Comparison of ENCODE assay signal across 9 mouse cellular contexts in genomic region chr5:74094841-74095437, GRCm38 (mm10). TPM values are rescaled to one million over a fixed set of nuclear protein-coding genes. Genes with fewer than 3 reads are reported as not detected.
A peak's percentile ranks its signal among the peaks of the same experiment; 100 is the strongest.
DNase-seq lines count a peak whose midpoint lies in the region; ATAC-seq and TF ChIP-seq lines count a peak whose summit lies in the region.
"Had no signal": no experiment of that assay in that cellular context is flagged by ENCODE, and none has a peak within 500 bp of the region (broad histone marks: within the 10 kb centered on the region; RNA-seq: fewer than 3 reads in every experiment).

No protein-coding gene starts in this region.

- no peak for TF ChIP-seq EP300 in MEL (IDR thresholded peaks at IDR 0.05; ENCODE audit: low read depth in 1 of 2, low read length in 2 of 2)

- no peaks in the 10 kb centered on the region for H3K27me3 ChIP-seq in heart, embryonic 15.5 days
- H3K27me3 ChIP-seq in MEL (ENCODE audit: control insufficient read depth in 1 of 2, insufficient read depth in 2 of 2, low read length in 2 of 2): no peaks in the 10 kb centered on the region
- H3K27me3 ChIP-seq in hindbrain, embryonic 14.5 days (ENCODE audit: control insufficient read depth, insufficient read depth, low read length): no peaks in the 10 kb centered on the region
- no peaks in the 10 kb centered on the region for H3K27me3 ChIP-seq in midbrain, embryonic 12.5 days

- H3K4me1 ChIP-seq in heart, embryonic 15.5 days (replicated peaks): peaks cover 23% of the 10 kb centered on the region; the same call in 1 of the 2 replicates
- peaks cover 0 to 7% of the 10 kb centered on the region in 2 experiments; a peak in 2 of 4 replicates for H3K4me1 ChIP-seq in MEL (ENCODE audit: control insufficient read depth in 1 of 2, insufficient read depth in 2 of 2, low read length in 2 of 2)
- peaks cover 17% of the 10 kb centered on the region for H3K4me1 ChIP-seq in hindbrain, embryonic 14.5 days (replicated peaks; ENCODE audit: control insufficient read depth, insufficient read depth, low read length)
- H3K4me1 ChIP-seq in midbrain, embryonic 12.5 days: peaks cover 15% of the 10 kb centered on the region

- H3K4me2 ChIP-seq in heart, embryonic 15.5 days: peak overlapping the region; percentile 76
- peak overlapping the region; percentile 95 for H3K4me2 ChIP-seq in hindbrain, embryonic 14.5 days (replicated peaks)
- peak overlapping the region; percentile 75 for H3K4me2 ChIP-seq in midbrain, embryonic 12.5 days (replicated peaks)

- ATAC-seq in heart, embryonic 15.5 days (replicated peaks; ENCODE audit: insufficient number of reproducible peaks, insufficient read depth, low FRiP score, low read depth): no peak
- no peak for ATAC-seq in hindbrain, embryonic 14.5 days (ENCODE audit: low FRiP score)
- no peak for ATAC-seq in midbrain, embryonic 12.5 days (ENCODE audit: low FRiP score, low read depth)

- 87% methylated on average over 8 of the region's 8 CpGs for WGBS in heart, embryonic 15.5 days
- 85% methylated on average over 8 of the region's 8 CpGs for WGBS in hindbrain, embryonic 14.5 days
- 87% methylated on average over 8 of the region's 8 CpGs for WGBS in midbrain, embryonic 12.5 days

- peaks cover 20% of the 10 kb centered on the region; the same call in 1 of the 2 replicates for H3K36me3 ChIP-seq in heart, embryonic 15.5 days
- H3K36me3 ChIP-seq in MEL (ENCODE audit: control insufficient read depth in 1 of 2, insufficient read depth in 2 of 2, low read length in 2 of 2): peaks cover 2 to 13% of the 10 kb centered on the region in 2 experiments; a peak in 3 of 4 replicates
- peaks cover 36% of the 10 kb centered on the region for H3K36me3 ChIP-seq in hindbrain, embryonic 14.5 days (replicated peaks; ENCODE audit: control insufficient read depth, insufficient read depth)
- peaks cover 27% of the 10 kb centered on the region for H3K36me3 ChIP-seq in midbrain, embryonic 12.5 days

- no peak for TF ChIP-seq RAD21 in MEL (IDR thresholded peaks at IDR 0.05; ENCODE audit: low read depth, low read length)

- H3K79me2 ChIP-seq in MEL (ENCODE audit: control insufficient read depth, insufficient read depth, low read length, poor library complexity): peaks cover 19% of the 10 kb centered on the region

- no peak for DNase-seq in heart, postnatal 25 days (ENCODE audit: low spot score)
- DNase-seq in MEL (ENCODE audit: low read depth, low spot score): peak; percentile 37
- DNase-seq in hindbrain, embryonic 14.5 days (ENCODE audit: low spot score): no peak
- no peak for DNase-seq in adrenal gland, adult (ENCODE audit: inconsistent age in 2 of 2, low spot score in 1 of 2)
- DNase-seq in urinary bladder, postnatal 36 days (ENCODE audit: low spot score in 2 of 2): no peak
- no peak for DNase-seq in layer of hippocampus, adult 9-10 months (ENCODE audit: low spot score)

- no peaks in the 10 kb centered on the region for H3K9me3 ChIP-seq in heart, embryonic 15.5 days (replicated peaks)
- H3K9me3 ChIP-seq in MEL (replicated peaks; ENCODE audit: insufficient read depth, low read length): no peaks in the 10 kb centered on the region
- H3K9me3 ChIP-seq in hindbrain, embryonic 14.5 days (ENCODE audit: control insufficient read depth, low read length): no peaks in the 10 kb centered on the region
- no peaks in the 10 kb centered on the region for H3K9me3 ChIP-seq in midbrain, embryonic 12.5 days

- H3K4me3 ChIP-seq in heart, embryonic 15.5 days: peak overlapping the region; percentile 93; the same call in 1 of the 2 replicates
- peak overlapping the region; percentile 13 to 89; a peak in 2 of 4 replicates for H3K4me3 ChIP-seq in MEL (ENCODE audit: control insufficient read depth in 1 of 2, insufficient read depth in 1 of 2, low read depth in 2 of 2, low read length in 2 of 2)
- peak overlapping the region; percentile 79 for H3K4me3 ChIP-seq in hindbrain, embryonic 14.5 days (replicated peaks; ENCODE audit: low read length)
- peak overlapping the region; percentile 92 for H3K4me3 ChIP-seq in midbrain, embryonic 12.5 days
- H3K4me3 ChIP-seq: left cerebral cortex, adult 2 months had no signal

- intact Hi-C loops in heart, postnatal 25 days (cut with DNase I): loop anchor here (5.0 kb wide), 1 partner anchor 182 kb away; no protein-coding TSS in a partner anchor

- H3K27ac ChIP-seq in heart, embryonic 15.5 days: no peak overlapping the region
- peak overlapping the region; percentile 84 for H3K27ac ChIP-seq in MEL (ENCODE audit: control insufficient read depth, low read depth, low read length)
- no peak overlapping the region for H3K27ac ChIP-seq in hindbrain, embryonic 14.5 days
- no peak overlapping the region for H3K27ac ChIP-seq in midbrain, embryonic 12.5 days (replicated peaks)
- H3K27ac ChIP-seq: left cerebral cortex, adult 2 months had no signal

- TF ChIP-seq CTCF in MEL (IDR thresholded peaks at IDR 0.05 in 2 of 3, conservative IDR thresholded peaks at IDR 0.05 in 1 of 3; ENCODE audit: control insufficient read depth in 1 of 3, insufficient read depth in 1 of 3, low read depth in 2 of 3, low read length in 3 of 3, poor library complexity in 1 of 3, severe bottlenecking in 1 of 3): no peak

- H3K9ac ChIP-seq in heart, embryonic 15.5 days: 0 out of 2 replicates have a peak overlapping the region, but pooled peaks have one; percentile 98
- peak overlapping the region; percentile 87 for H3K9ac ChIP-seq in MEL (ENCODE audit: control insufficient read depth, low read depth, low read length, poor library complexity, severe bottlenecking)
- 0 out of 2 replicates have a peak overlapping the region, but pooled peaks have one; percentile 94 for H3K9ac ChIP-seq in hindbrain, embryonic 14.5 days
- no peak overlapping the region for H3K9ac ChIP-seq in midbrain, embryonic 12.5 days (replicated peaks)

- TF ChIP-seq POLR2A in MEL (IDR thresholded peaks at IDR 0.05; ENCODE audit: control insufficient read depth in 1 of 2, insufficient read depth in 1 of 2, low read depth in 1 of 2, low read length in 2 of 2, poor library complexity in 1 of 2): peak; percentile 28 to 54; a peak in 1 of 4 replicates

TF ChIP-seq in MEL, 35 proteins besides CTCF, POLR2A, EP300 and RAD21:
- TF ChIP-seq CHD1 (IDR thresholded peaks at IDR 0.05; ENCODE audit: low read depth, low read length) (no peak), MYB (IDR thresholded peaks at IDR 0.05; ENCODE audit: low read depth, low read length) (no peak; the same call in 1 of the 2 replicates), BHLHE40 (IDR thresholded peaks at IDR 0.05; ENCODE audit: borderline replicate concordance, low read depth, low read length) (no peak), CHD2 (IDR thresholded peaks at IDR 0.05; ENCODE audit: low read length) (no peak), TBP (IDR thresholded peaks at IDR 0.05; ENCODE audit: low read depth, low read length) (0 out of 2 replicates have a peak, but pooled peaks have one; percentile 12), KAT2A (conservative IDR thresholded peaks at IDR 0.05; ENCODE audit: low read depth, low read length) (no peak), GATA1 (IDR thresholded peaks at IDR 0.05; ENCODE audit: low read depth, low read length) (no peak), NELFE (IDR thresholded peaks at IDR 0.05; ENCODE audit: low read depth, low read length) (no peak), ETS1 (IDR thresholded peaks at IDR 0.05; ENCODE audit: low read depth, low read length) (no peak), POLR2AphosphoS5 (IDR thresholded peaks at IDR 0.05; ENCODE audit: borderline replicate concordance, low read depth, low read length) (no peak), MAFK (IDR thresholded peaks at IDR 0.05; ENCODE audit: borderline replicate concordance, low read depth, low read length) (peak; percentile 26; the same call in 1 of the 2 replicates), ZKSCAN1 (IDR thresholded peaks at IDR 0.05; ENCODE audit: low read depth, low read length) (no peak), NRF1 (IDR thresholded peaks at IDR 0.05; ENCODE audit: insufficient read depth, low read depth, low read length, poor library complexity, severe bottlenecking) (no peak), MEF2A (IDR thresholded peaks at IDR 0.05; ENCODE audit: extremely low read depth, insufficient replicate concordance, low read depth, low read length, poor library complexity, severe bottlenecking) (no peak), E2F4 (IDR thresholded peaks at IDR 0.05; ENCODE audit: borderline replicate concordance, low read depth, low read length) (no peak), GABPA (IDR thresholded peaks at IDR 0.05; ENCODE audit: low read depth, low read length) (no peak), USF1 (IDR thresholded peaks at IDR 0.05; ENCODE audit: low read depth, low read length) (no peak), ZMIZ1 (IDR thresholded peaks at IDR 0.05; ENCODE audit: low read depth, low read length) (0 out of 2 replicates have a peak, but pooled peaks have one; percentile 49), MXI1 (IDR thresholded peaks at IDR 0.05; ENCODE audit: low read depth, low read length) (no peak), POLR2AphosphoS2 (IDR thresholded peaks at IDR 0.05; ENCODE audit: low read length) (peak; percentile 61; the same call in 1 of the 2 replicates), USF2 (IDR thresholded peaks at IDR 0.05; ENCODE audit: borderline replicate concordance in 1 of 2, insufficient read depth in 1 of 2, low read depth in 1 of 2, low read length in 2 of 2) (no peak), SMC3 (IDR thresholded peaks at IDR 0.05; ENCODE audit: low read depth, low read length) (no peak; the same call in 1 of the 2 replicates), UBTF (IDR thresholded peaks at IDR 0.05; ENCODE audit: borderline replicate concordance, insufficient read depth, low read depth, low read length) (no peak), JUND (IDR thresholded peaks at IDR 0.05; ENCODE audit: low read depth, low read length) (0 out of 2 replicates have a peak, but pooled peaks have one; percentile 49), RCOR1 (IDR thresholded peaks at IDR 0.05; ENCODE audit: low read depth, low read length) (no peak), MYC (IDR thresholded peaks at IDR 0.05; ENCODE audit: low read depth, low read length) (0 out of 2 replicates have a peak, but pooled peaks have one; percentile 10)

RNA-seq across cellular contexts. Expression of gene Usp46, which starts 26.7 kb away (rescaled TPM):
- polyA plus RNA-seq in heart, embryonic 15.5 days (2015; fragmentation: Nextera tagmentation; extraction: Ambion mirVana): 25.6 and 26.9 TPM in 2 replicates
- total RNA-seq in heart, postnatal 25 days (2021): 10 to 100 TPM; 40.6 to 41.3 TPM
- 12.9 and 14.5 TPM in 2 replicates for total RNA-seq in MEL (2012; rRNA removed)
- 10 to 100 TPM in 1 of 2 experiments, not detected in 1; 23.6 TPM for polyA plus RNA-seq in MEL (2012; ENCODE audit: insufficient read depth in 1 of 2, insufficient read length in 2 of 2, low read depth in 1 of 2, low replicate concordance in 2 of 2, missing spikeins in 1 of 2)
- polyA plus RNA-seq in hindbrain, embryonic 14.5 days (2014; fragmentation: Nextera tagmentation; extraction: Ambion mirVana): 41.1 and 48.7 TPM in 2 replicates
- 31.5 and 32.6 TPM in 2 replicates for polyA plus RNA-seq in midbrain, embryonic 12.5 days (2016; fragmentation: Nextera tagmentation; extraction: Ambion mirVana)
